Mouse (Mus musculus) skeletal muscle tissue, adult 2 months (tissue): ENCODE data around the gene Pccb.

Experiments used
- DNase-seq: peaks from one replicate; pipeline ENCODE4 v3.0.0-alpha.2; 2012; ENCODE audit warnings: low read depth, low spot score

The Pccb gene

DNA sequence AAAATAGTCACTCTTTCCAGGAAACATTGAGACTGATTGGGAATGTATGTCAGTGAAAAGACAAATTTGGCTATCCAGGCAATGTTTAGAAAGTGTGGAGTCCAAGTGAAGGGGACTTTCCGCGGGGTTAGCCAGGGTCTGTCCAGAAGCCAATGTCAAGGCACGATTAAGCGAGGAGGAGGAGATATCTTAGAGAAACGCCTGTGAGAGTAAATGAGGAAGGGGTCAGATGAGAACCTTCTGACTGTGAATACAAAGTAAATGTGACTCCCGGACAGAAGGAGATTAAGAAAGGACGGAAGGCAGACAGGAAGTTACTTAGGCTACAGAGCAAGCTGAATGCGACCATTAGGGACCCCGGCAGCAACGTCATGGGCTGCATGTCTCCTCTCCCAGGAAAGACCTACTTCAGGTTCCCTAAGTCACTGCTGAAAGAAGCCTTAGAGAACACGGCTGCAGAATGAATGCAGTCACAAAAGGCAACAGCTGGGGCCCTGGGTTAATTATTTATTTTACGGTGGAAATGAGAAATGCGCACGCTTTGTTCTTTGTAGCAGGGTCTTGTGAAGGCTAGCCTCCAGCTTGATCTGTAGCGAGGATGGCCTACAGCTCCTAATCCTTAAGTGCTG, 11.1 kb upstream of the Pccb start:
- DNase-seq = no peak

DNA sequence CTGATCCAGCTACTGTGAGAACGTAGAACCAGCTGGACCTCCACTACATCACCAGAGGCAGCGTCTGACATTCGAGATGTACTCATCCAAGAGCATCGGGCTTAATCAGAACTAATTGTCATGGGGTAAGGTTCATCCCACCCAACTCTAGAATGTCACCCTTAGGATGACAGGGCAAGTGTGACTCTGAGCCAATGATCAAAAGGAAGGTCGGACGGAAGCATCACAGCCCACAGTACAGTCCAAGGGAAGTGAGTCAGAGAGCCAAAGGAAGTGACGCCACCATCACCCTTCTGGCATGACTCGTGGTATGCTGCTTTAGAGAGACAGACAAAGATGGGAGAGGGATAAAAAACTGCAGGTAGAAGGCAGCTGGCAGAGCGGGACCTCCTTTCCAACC, 7.6 kb upstream of the Pccb start:
- no peak for DNase-seq

DNA sequence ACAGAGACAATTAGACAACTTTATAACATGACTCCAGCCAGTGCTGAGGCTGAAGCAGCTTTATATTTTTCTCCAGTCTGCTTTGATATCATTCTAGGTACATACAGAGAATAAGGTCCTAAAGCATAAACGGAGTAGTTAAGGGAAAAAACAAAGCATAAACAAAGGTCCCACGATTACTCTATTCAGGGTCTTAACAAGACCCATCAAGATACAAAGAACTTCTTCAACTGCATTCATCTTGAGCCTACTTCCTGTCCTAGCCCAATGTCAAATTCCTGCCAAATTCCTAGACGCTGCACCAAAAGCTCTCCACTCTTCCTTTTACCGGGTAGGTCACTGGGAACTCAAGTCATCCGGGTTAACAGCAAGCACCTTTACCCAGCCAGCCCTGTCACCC, 6.8 kb upstream of the Pccb start:
- DNase-seq = no peak

DNA sequence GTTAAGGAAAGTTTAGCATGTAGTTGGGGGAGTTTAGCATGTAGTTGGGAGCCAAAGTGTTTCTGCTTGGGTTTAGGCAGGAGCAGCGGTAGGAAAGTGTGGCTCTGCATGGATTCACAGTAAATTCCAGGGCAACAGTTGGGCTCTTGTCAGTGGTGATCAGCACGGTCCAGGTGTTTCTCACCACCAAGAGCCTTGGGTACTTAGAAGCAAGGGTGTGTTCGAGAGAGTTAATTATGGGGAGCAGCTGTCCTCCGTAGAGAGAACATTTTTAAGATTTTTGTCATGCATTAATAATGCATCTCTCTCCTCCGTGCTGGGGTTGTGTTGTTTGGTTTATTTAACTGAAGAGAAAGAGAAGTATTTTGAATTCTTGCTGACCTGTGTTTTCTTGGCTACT, 3.9 kb upstream of the Pccb start:
- DNase-seq = no peak

DNA sequence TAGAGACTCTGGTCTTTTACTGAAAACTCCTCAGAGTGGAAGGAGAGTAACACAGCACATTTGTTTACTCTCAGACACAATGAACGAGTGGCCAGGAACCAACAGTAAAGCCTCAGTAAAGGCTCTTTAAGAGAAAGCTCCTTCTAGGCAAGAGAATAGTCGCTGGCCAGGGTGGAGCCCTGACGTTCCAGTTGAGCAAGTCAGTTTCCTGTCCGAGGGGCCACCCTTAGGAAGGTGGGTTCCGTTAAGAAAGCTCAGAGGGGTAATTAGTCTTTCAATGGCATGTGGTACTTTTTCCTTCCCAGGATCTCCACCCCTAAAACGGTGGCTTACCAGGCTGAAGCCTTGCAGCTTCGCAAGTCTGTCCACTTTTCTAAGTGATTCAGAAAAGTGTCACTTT, 2.7 kb upstream of the Pccb start:
- DNase-seq = no peak

DNA sequence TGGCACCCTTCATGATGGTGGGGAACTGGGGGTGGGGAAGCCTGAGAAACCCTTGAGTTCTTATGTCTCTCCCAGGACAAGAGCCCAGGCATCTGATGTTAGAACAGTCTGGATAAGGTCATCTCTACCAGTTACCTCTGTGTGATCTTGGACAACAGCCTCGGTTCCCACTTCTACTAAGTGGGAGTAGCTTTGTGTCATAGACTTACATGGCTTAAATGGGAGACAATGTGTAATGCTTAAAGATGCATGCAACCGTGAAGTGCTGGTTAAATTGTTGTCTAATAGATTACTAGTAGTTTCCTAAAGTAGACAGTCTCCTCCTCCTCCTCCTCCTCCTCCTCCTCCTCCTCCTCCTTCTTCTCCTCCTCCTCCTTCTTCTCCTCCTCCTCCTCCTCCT, 2.2 kb upstream of the Pccb start:
- DNase-seq = no peak

DNA sequence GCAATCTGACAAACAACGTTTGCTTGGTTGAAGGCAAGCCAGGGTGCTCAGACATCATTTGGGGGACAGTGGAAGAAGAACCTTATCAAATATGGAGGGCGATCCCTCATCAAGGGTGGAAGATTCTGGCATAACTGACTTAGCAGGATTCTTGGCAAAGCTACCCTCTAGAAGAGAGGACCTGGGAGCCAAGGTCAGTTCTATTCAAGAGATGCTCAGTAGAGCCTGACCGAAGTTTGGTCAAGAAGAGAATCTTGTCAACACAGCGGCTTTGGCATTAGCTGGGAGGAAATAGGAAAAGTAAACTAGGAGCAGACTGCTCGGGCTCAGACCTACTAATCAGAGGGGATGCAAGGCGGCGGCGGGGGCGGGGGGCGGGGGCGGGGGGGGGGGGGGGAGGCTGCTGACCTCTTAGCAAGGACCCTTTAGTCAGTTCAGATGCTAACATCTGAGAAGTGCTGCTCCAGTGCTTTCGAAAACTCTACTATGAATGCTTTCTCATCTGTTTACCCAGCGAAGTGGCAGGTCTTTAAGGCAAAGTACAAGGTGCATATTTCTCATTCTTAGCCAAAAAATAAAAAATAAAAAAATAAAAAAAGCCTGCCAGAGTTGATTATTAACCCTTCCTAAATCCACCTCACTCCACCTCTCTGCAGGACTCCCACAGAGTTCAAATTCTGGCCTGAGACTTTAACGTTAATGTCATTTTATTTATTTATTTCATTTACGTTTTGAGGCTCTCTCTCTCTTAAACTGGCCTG, 1.3 kb upstream of the Pccb start:
- DNase-seq = no peak

DNA sequence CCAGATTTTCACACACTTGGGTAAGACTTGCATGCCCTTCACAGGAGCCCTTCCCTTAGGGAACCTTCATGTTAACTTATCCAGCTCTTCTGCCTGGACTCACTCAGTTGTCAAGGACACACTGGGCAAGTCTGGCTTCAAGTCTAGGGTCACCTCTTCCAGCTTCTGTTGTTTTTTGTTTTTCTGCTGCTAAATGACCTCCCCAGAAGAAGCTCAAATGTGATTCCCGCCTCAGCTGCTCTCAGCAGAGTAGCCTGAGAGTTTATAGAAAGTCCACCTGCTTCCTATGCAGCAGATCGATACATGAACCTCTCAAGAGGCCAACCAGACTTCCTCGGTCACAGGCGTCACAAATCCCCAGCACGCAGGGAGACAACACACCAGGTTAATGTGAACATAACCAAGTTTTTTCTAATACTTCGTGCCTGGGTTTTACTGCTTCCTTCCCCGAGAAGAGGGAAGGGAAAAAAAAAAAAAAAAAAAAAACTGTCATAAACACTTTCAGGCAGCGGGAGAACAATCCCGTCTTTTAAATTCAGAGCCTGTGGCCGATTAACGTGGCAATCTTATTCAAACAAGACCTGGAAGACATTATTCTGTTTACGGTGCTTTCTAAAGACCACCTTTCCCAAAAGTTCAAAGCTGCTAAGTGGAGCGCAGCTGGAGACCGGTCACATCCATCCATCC, 794 bp downstream of the Pccb start:
- DNase-seq = no peak

DNA sequence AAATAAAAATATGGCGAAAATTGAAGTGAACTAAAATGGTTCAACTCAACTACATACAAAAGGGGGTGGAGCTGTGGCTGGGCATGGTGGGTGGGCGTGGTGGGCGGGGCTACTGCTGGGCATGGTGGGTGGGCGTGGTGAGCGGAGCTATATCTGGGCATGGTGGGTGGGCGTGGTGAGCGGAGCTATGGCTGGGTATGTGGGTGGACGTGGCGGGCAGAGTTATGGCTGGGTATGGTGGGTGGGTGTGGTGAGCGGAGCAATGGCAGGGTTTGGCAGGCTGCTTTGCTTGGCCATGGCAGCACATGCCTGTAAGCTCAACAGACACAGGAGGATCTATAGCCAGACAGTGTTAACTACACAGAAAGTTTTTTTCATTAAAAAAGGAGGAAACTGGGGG, 15.9 kb downstream of the Pccb start:
- DNase-seq = no peak

DNA sequence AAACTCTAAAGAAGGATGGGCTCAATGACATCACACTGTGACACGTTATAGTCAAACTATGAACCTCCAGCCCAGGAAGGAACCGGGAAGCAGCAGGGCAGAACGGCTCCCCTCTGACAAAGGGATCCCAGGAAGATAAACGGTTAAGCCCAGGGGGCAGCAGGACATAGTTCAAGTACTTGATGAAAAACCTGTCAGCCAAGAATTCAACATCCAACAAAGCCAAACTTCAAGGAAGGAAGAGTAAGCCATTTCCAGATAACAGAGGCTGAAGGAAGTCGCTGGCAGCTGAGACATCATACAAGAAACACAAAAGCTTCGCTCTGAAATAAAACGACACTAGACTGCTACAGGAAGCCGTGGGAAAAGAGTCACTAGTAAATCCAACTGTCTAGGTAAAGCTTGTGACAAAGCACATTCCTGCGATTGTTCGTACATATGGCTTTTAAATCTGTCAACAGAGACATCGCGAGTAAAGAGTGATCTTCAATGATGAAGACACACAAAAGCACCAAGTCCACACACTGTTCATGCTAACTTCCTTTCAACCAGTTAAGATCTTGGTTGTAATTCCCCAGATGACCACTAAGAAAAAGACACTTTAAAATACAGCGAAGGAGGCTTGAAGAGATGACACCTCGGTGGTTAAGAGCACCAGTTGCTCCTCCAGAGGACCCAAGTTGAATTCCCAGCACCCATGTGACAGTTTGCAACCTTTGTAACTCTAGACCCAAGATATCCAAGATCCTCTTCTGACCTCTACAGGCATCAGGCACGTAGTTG, 16.8 kb downstream of the Pccb start:
- DNase-seq = no peak

DNA sequence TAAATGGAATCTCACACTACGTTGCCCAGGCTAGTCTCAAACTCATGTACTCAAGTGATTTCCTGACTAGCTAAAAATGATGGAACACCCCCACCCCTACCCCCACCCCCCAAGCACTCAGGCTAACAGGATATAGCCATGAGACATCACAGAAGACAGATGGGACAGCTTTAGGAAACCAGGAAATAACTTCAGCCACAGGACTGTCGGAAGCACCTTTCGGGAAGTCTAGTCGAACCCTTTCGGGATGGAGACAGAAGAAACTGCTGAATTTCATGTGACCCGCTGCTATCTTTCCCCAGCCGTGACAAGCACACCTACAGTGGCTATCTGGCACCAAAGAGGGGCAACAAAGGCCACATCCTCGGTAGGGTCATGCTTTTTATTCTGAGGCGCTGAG, 19.4 kb downstream of the Pccb start:
- no peak for DNase-seq

DNA sequence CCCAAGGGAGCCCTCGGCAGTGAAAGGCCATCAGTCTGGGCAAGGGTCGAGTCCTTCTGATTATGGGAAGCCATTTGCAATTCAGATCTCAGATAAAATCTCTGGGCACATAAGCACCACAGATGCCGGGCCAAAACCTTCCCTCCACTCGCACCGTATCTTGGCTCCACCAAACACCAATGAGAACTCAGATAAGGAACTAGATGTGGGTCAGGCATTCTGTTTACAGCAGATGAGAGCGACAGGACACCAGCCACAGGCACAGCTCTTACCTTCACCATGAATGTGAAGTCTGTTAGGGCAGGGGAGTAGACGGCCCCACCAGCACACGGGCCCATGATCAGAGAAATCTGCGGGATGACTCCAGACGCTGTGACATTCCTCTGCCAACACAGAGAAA, 22.3 kb downstream of the Pccb start:
- DNase-seq = no peak

DNA sequence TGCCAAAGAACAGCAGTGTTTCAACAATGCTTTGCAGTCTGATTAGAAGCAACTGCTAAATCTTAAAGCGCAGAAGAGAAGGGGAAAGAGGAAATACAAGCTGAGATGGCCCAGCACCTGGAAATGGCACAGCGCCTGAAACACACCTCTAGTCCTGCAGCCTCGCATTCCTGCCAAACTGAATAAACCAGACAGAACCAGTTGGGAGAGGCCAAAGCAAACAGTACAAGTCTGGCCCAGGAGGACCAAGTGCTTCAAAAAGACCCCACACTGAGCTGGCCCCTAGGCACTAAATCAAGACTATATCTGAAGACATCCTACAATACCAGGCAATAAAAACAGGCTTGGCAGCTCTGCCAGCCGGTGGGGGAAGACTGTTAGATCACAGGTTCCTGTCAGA, 28.8 kb downstream of the Pccb start:
- no peak for DNase-seq

DNA sequence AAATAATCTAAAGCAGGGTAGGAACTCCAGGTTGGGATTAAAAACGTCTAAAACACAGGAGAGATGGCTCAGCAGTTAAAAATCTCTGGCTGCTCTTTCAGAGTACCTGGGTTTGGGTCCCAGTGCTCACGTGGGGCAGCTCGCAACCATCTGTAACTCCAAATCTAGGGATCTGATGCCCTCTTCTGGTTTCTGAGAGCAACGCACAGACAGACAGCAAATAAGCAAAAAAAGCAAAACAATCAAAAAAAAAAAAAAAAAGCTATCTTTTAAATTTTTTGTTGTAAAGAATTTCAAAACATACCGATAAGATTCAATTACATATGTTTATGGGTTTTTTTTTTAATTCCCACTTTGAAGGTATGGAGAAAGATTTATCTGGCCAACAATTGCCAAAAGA, 31.4 kb downstream of the Pccb start:
- DNase-seq = no peak

DNA sequence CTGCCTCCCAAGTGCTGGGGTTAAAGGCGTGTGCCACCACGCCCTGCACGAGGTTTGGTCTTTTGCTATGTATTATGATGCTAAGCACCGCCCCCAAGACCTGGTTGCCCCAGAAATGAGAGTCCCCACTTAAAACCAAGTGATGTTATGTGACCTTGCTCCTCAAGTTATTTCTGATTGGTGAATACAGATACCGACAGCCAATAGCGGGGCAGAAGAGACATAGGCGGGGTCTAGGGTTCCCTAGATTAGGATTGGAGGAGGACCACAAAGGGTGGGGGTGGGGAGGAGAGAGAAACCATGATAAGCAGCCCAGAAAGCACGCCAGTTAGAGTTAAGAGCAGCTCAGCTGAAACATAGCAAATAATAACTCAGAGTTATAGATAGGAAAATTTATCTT, 31.9 kb downstream of the Pccb start:
- no peak for DNase-seq

DNA sequence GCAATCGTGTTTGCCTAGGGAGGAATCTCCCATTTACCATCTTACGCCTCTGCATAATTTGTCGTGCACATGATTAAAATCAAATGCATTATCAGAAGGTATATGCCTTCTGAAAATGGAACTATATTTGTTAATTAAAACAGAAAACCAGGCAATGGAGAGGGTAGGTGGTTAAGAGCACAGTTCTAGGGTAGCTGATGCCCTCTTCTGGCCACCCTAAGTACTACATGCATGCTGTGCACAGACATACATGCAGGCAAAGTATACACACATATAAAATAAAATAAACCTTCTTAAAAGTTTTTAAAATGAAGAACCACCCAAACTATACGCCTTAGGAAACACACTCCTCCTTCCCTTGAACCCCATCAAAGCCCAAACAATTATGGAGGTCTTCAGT, 32.6 kb downstream of the Pccb start:
- DNase-seq = no peak

DNA sequence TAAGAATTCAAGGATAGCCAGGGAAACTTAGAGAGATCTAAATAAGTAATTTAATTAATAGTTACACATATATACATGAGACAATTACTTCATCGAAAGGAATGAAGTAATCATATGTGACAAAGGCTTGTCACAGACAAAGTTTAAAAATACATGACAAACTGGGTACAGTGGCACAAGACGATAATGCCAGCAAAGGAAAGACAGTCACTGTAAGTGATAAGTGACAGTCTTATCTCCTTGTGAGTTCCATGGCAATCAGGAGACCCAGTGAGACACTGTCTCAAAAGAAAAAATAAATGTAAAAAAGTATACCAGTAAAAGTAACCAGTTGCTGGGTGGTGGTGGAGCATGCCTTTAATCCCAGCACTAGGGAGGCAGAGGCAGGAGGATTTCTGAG, 37.6 kb downstream of the Pccb start:
- no peak for DNase-seq

DNA sequence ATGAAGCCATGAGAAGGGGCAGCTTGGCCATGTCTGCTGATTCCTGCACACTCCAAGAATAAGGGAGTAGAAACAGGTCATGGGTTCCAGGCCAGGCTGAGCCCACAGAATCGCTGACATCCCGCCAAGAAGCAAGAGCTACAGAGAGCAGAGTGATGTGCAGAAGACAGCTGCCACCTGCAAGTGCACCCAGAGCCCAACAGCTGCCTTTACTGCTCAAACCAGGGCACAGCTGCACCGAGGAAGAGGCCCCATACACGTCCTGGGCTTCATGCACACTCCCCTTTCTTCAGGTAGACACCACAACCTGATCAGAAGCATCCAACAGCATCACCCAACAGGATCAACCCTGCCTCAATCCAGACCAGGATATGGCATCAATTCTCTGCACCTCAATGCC, 40.8 kb downstream of the Pccb start:
- DNase-seq = no peak

DNA sequence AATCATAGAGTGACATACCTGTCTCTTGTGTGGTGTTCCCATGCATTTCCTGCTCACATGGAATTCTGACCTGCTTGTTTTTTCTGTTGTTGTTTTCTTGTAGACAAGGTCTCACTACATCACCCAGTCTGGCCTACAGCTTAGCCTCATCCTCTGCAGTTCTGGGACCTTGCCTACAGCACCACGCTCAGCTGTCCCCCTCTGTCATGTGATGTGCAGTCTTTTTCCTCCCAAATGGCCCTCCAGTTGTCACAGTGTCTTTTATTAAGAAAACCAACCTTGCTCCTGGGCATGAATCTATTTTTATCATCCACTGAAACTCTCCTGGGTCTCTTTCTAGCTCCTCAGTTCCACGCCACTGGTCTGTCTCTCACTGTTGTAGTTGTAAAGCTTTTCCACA, 42.5 kb downstream of the Pccb start:
- no peak for DNase-seq

DNA sequence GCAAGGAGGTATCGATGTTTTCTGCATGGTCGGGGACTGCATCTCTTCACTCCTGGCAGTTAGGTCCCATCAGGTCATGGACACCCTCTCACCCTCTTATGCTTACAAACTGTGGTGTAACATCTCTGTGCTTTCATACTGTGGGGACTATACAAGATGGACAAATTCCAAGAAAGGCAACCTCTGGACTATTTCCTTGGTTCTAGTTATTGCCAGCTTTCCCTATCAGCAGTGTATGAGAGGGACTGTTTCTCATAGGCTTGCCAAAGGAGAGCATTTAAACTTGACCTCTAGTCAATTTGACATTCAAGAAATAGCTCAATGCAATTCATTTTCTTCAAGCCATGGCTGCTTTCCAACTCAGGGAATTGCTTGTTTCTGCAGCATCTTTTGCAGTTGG, 43.4 kb downstream of the Pccb start:
- no peak for DNase-seq

DNA sequence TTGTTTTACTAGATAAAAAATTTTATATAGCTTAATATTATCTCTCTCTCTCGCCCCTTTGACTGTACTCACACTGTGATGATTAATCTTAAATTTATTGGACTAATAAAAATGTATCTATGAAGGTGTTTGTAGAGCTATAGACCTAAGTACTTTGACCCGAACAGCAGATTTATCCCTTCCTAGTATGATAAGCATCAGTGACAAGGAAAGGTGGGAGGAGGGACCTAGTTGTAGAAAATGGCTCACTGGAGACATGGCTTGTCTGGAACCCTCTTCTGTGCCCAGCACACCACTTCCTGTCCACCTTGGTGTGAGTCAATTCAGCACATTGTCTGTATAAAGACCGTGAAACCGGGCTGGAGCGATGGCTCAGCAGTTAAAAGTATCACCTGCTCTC, 44.1 kb downstream of the Pccb start:
- DNase-seq = no peak

DNA sequence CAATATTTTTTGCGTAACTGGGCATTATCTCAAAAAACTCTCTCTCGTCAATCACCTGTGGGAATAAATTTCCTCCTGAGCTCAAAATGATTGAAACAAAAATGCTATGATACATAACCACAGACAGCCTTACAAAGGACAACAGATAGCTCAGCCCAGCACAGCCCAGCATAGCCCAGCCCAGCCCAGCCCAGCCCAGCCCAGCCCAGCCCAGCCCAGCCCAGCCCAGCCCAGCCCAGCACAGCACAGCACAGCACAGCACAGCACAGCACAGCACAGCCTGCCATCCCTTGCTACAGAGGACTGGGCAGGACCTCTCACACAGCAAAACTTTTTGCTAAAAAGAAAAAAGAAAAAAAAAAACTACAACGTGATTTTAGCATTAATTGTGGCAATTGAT, 46.8 kb downstream of the Pccb start:
- no peak for DNase-seq
